Mouse (Mus musculus) brain, embryonic 14.5 days (tissue): ENCODE data around the gene AW822073.

Experiments used
- CTCF ChIP-seq: fragments of 200-500 bp; IDR thresholded peaks from 2 replicates; pipeline ENCODE4 v1.5.1; 2012; ENCODE audit warnings: inconsistent platforms, mild to moderate bottlenecking, moderate library complexity, borderline replicate concordance; ENCODE audit not compliant: insufficient read depth, insufficient read length; ENCODE audit errors: extremely low read depth
- POLR2A ChIP-seq: fragments of 200-500 bp; IDR thresholded peaks from 2 replicates; pipeline ENCODE4 v1.6.1; 2012; ENCODE audit warnings: mild to moderate bottlenecking, inconsistent platforms, borderline replicate concordance; ENCODE audit not compliant: poor library complexity, insufficient read depth, insufficient read length, severe bottlenecking; ENCODE audit errors: extremely low read depth

GRCm38 (mm10) chr10:58212230-58212629 is 12.5 kb downstream of the AW822073 start:
- TF ChIP-seq CTCF (no peak), POLR2A (no peak)
